Mouse (Mus musculus) CD8-positive naive resting alpha-beta T cell, adult 2 months (primary cell): ENCODE results near the gene Rps27.
A peak's percentile ranks its signal among the peaks of the same experiment; 100 is the strongest.

Experiments
- DNase-seq, 2 experiments: peaks; one replicate each; pipeline ENCODE4 v3.0.0; 2022; ENCODE audit warnings: low read depth in 2 of 2, low spot score in 2 of 2

Gene Rps27

GRCm38 (mm10) chr3:90231507-90232333 lies 18.3 kb upstream of the Rps27 start, which contains the start of gene Jtb:
Gene Jtb, plus strand, starts transcription at chr3:90231597.
- peak; percentile 86 to 87 for DNase-seq

- no peak for DNase-seq
Observed at GRCm38 (mm10) chr3:90231075-90231474, 17.6 kb upstream of the Rps27 start.

- DNase-seq: no peak
Observed at GRCm38 (mm10) chr3:90224331-90224730, 10.9 kb upstream of the Rps27 start.

- DNase-seq: no peak
Observed at GRCm38 (mm10) chr3:90222941-90223340, 9.5 kb upstream of the Rps27 start.

GRCm38 (mm10) chr3:90222455-90222854 lies 9.0 kb upstream of the Rps27 start:
- no peak for DNase-seq

GRCm38 (mm10) chr3:90221123-90221522 lies 7.7 kb upstream of the Rps27 start:
- DNase-seq: no peak

- DNase-seq: no peak
Observed at GRCm38 (mm10) chr3:90220531-90220951, 7.1 kb upstream of the Rps27 start.

- peak; percentile 38 to 51 for DNase-seq
Observed at GRCm38 (mm10) chr3:90220088-90220487, 6.6 kb upstream of the Rps27 start.

- DNase-seq: no peak
Observed at GRCm38 (mm10) chr3:90215825-90216380, 2.5 kb upstream of the Rps27 start.

GRCm38 (mm10) chr3:90213956-90214684 lies 669 bp upstream of the Rps27 start:
- DNase-seq: no peak

- peak in 1 of 2 experiments; percentile 9 for DNase-seq
Observed at GRCm38 (mm10) chr3:90212723-90213122, 728 bp downstream of the Rps27 start.

GRCm38 (mm10) chr3:90211475-90212398 lies 1.7 kb downstream of the Rps27 start:
- DNase-seq: peak; percentile 25 to 33

- no peak for DNase-seq
Observed at GRCm38 (mm10) chr3:90209908-90210566, 3.4 kb downstream of the Rps27 start.

GRCm38 (mm10) chr3:90208662-90209061 lies 4.8 kb downstream of the Rps27 start:
- no peak for DNase-seq

GRCm38 (mm10) chr3:90204582-90204981 lies 8.9 kb downstream of the Rps27 start:
- DNase-seq: no peak

GRCm38 (mm10) chr3:90203619-90204018 lies 9.8 kb downstream of the Rps27 start:
- no peak for DNase-seq

- DNase-seq: no peak
Observed at GRCm38 (mm10) chr3:90202884-90203283, 10.6 kb downstream of the Rps27 start.

GRCm38 (mm10) chr3:90197548-90197947 lies 15.9 kb downstream of the Rps27 start:
- DNase-seq: no peak

GRCm38 (mm10) chr3:90195644-90196043 lies 17.8 kb downstream of the Rps27 start:
- DNase-seq: no peak

GRCm38 (mm10) chr3:90194759-90195158 lies 18.7 kb downstream of the Rps27 start:
- no peak for DNase-seq
